Mouse (Mus musculus) CH12.LX (cell line): Measurements from ENCODE around the gene Gm5741. TPM values are rescaled to one million over a fixed set of nuclear protein-coding genes. Genes with fewer than 3 reads are reported as not detected.

Experiments
- DNase-seq: peaks from one replicate; pipeline ENCODE4 v3.0.0-alpha.2; 2013; ENCODE audit errors: extremely low read depth
- H3K27ac ChIP-seq: 2 replicates; pipeline ENCODE4 v1.5.1; 2012; ENCODE audit warnings: low read depth, mild to moderate bottlenecking, control low read depth, moderate library complexity; ENCODE audit not compliant: insufficient read depth
- H3K27me3 ChIP-seq: replicated peaks from 2 replicates; pipeline ENCODE3; 2012; ENCODE audit warnings: inconsistent platforms
- H3K36me3 ChIP-seq, 2 experiments: replicated peaks in 1 of 2; 2 replicates each; pipeline versions ENCODE3 to v1.6.1; 2012; ENCODE audit warnings: inconsistent platforms in 1 of 2, low read length in 1 of 2, mild to moderate bottlenecking in 1 of 2, mixed read lengths in 1 of 2, moderate library complexity in 1 of 2; ENCODE audit not compliant: control insufficient read depth in 1 of 2, insufficient read depth in 1 of 2
- H3K4me1 ChIP-seq, 2 experiments: 2 replicates each; pipeline ENCODE4 v1.6.1; 2012; ENCODE audit warnings: inconsistent platforms in 1 of 2, moderate library complexity in 1 of 2; ENCODE audit not compliant: insufficient read depth in 2 of 2, control insufficient read depth in 1 of 2
- H3K4me2 ChIP-seq: 2 replicates; pipeline ENCODE4 v1.6.1; 2012; ENCODE audit warnings: low read depth, mild to moderate bottlenecking, control low read depth; ENCODE audit not compliant: poor library complexity, insufficient read depth, severe bottlenecking
- H3K4me3 ChIP-seq, 3 experiments: fragments of 150-350 bp in 1 of 3; sonication (generic) in 1 of 3; replicated peaks in 1 of 3; 2 replicates each; pipeline versions ENCODE3 to v1.5.1; 2011 to 2012; ENCODE audit warnings: low read depth in 2 of 3, low read length in 2 of 3, mild to moderate bottlenecking in 2 of 3, moderate library complexity in 2 of 3, control low read depth in 1 of 3, improper control_type of control experiment in 1 of 3, inconsistent platforms in 1 of 3, mixed read lengths in 1 of 3; ENCODE audit not compliant: poor library complexity in 1 of 3
- H3K79me2 ChIP-seq: replicated peaks from 2 replicates; pipeline ENCODE4 v1.6.1; 2012; ENCODE audit warnings: mild to moderate bottlenecking, moderate library complexity; ENCODE audit not compliant: control insufficient read depth, poor library complexity, insufficient read depth, severe bottlenecking; ENCODE audit errors: extremely low read depth
- H3K9ac ChIP-seq: 2 replicates; pipeline ENCODE4 v1.6.1; 2012; ENCODE audit warnings: low read depth, mild to moderate bottlenecking, control low read depth, moderate library complexity; ENCODE audit not compliant: insufficient read depth
- H3K9me3 ChIP-seq: replicated peaks from 2 replicates; pipeline ENCODE3; 2012; ENCODE audit warnings: low read length, inconsistent platforms, mixed read lengths
- BHLHE40 ChIP-seq: IDR thresholded peaks from 2 replicates; pipeline ENCODE4 v1.6.1; 2011; ENCODE audit warnings: mild to moderate bottlenecking, low read depth, low read length, improper control_type of control experiment
- CHD1 ChIP-seq: IDR thresholded peaks from 2 replicates; pipeline ENCODE4 v1.6.1; 2012; ENCODE audit warnings: low read depth, low read length, improper control_type of control experiment, inconsistent platforms
- CHD2 ChIP-seq: IDR thresholded peaks from 2 replicates; pipeline ENCODE4 v1.6.1; 2011; ENCODE audit warnings: low read length, improper control_type of control experiment
- EP300 ChIP-seq: IDR thresholded peaks from 2 replicates; pipeline ENCODE4 v1.6.1; 2011; ENCODE audit warnings: low read length, improper control_type of control experiment
- ETS1 ChIP-seq: conservative IDR thresholded peaks from 2 replicates; pipeline ENCODE4 v1.6.1; 2012; ENCODE audit warnings: low read depth, mild to moderate bottlenecking, inconsistent platforms, low read length, improper control_type of control experiment, moderate library complexity
- MAX ChIP-seq: IDR thresholded peaks from 2 replicates; pipeline ENCODE4 v1.6.1; 2011; ENCODE audit warnings: low read length, improper control_type of control experiment
- MYC ChIP-seq: IDR thresholded peaks from 2 replicates; pipeline ENCODE4 v1.6.1; 2011; ENCODE audit warnings: low read depth, mild to moderate bottlenecking, improper control_type of control experiment, low read length
- POLR2A ChIP-seq: IDR thresholded peaks from 2 replicates; pipeline ENCODE4 v1.6.1; 2011; ENCODE audit warnings: low read depth, mild to moderate bottlenecking, improper control_type of control experiment, low read length
- POLR2AphosphoS2 ChIP-seq: IDR thresholded peaks from 2 replicates; pipeline ENCODE4 v1.6.1; 2011; ENCODE audit warnings: low read depth, low read length, improper control_type of control experiment
- RAD21 ChIP-seq: IDR thresholded peaks from 2 replicates; pipeline ENCODE4 v1.6.1; 2011; ENCODE audit warnings: low read depth, mild to moderate bottlenecking, low read length, improper control_type of control experiment, moderate library complexity
- dilution Hi-C: fragments of 300-500 bp; cut with MboI; formaldehyde crosslinking; loops from 2 replicates; pipeline ENCODE4 v1.14.3; 2020; ENCODE audit warnings: low sequenced_read_pairs; ENCODE audit not compliant: extremely low pct_unique_long_range_greater_than_20kb, extremely low pct_ligation_motif_present
- in situ Hi-C: fragments of 300-500 bp; cut with MboI; formaldehyde crosslinking; loops from 3 replicates; pipeline ENCODE4 v1.14.3; 2019; ENCODE audit warnings: low sequenced_read_pairs, low pct_ligation_motif_present, low pct_unique_long_range_greater_than_20kb, mixed read lengths
- polyA plus RNA-seq: library from polyadenylated mRNA; unstranded; fragments of >175 nt; gene quantifications from 2 replicates; pipeline ENCODE4 v1.2.1, GENCODE M21; 2012; ENCODE audit warnings: low read depth; ENCODE audit not compliant: insufficient read length
- total RNA-seq, 2 experiments: library from RNA; depleted of rRNA; stranded (reverse); fragments of 300-350 nt in 1 of 2; fragments of >200 nt in 1 of 2; gene quantifications; 2 replicates each; pipeline ENCODE4 v1.2.3; 2012 to 2014

The Gm5741 gene
- total and polyA plus RNA-seq, 3 experiments: 1.0 TPM; not detected in 2

- in situ Hi-C loops (no loop called here), dilution Hi-C loops (no loop called here)
- no peak overlapping the region for H3K4me2 ChIP-seq
- H3K4me3 ChIP-seq: no peak overlapping the region
- H3K9ac ChIP-seq: no peak overlapping the region
- H3K27me3 ChIP-seq: no peaks in the 10 kb centered on the region
- TF ChIP-seq CHD2: no peak
- H3K4me1 ChIP-seq: peaks cover 4 to 14% of the 10 kb centered on the region in 2 experiments
- H3K9me3 ChIP-seq: no peaks in the 10 kb centered on the region
- no peak for DNase-seq
- no peak overlapping the region for H3K27ac ChIP-seq
- peaks cover 74 to 89% of the 10 kb centered on the region in 2 experiments for H3K36me3 ChIP-seq
- no peaks in the 10 kb centered on the region for H3K79me2 ChIP-seq
Measured at GRCm38 (mm10) chr8:85095566-85095965, 27.8 kb upstream of the Gm5741 start.

GRCm38 (mm10) chr8:85095051-85095450, 27.3 kb upstream of the Gm5741 start:
- Histone ChIP-seq H3K27ac (no peak overlapping the region), H3K79me2 (no peaks in the 10 kb centered on the region), H3K4me2 (no peak overlapping the region), H3K9ac (no peak overlapping the region), H3K9me3 (no peaks in the 10 kb centered on the region), H3K36me3 (peaks cover 74 to 89% of the 10 kb centered on the region in 2 experiments), H3K4me3 (no peak overlapping the region), H3K27me3 (no peaks in the 10 kb centered on the region), H3K4me1 (peaks cover 0 to 9% of the 10 kb centered on the region in 2 experiments; a peak in 3 of 4 replicates)
- in situ Hi-C loops (no loop called here), dilution Hi-C loops (no loop called here)
- TF ChIP-seq POLR2A (no peak), ETS1 (no peak), EP300 (no peak), CHD2 (no peak), CHD1 (no peak), POLR2AphosphoS2 (no peak), MYC (no peak), MAX (no peak)
- no peak for DNase-seq

GRCm38 (mm10) chr8:85091526-85092090, 23.8 kb upstream of the Gm5741 start:
- H3K27ac ChIP-seq: no peak overlapping the region
- in situ Hi-C loops (no loop called here), dilution Hi-C loops (no loop called here)
- TF ChIP-seq RAD21 (no peak), BHLHE40 (no peak)
- H3K4me1 ChIP-seq: no peaks in the 10 kb centered on the region
- H3K4me3 ChIP-seq: no peak overlapping the region
- DNase-seq: no peak
- H3K79me2 ChIP-seq: no peaks in the 10 kb centered on the region
- H3K36me3 ChIP-seq: peaks cover 75 to 89% of the 10 kb centered on the region in 2 experiments
- no peak overlapping the region for H3K9ac ChIP-seq
- no peaks in the 10 kb centered on the region for H3K27me3 ChIP-seq
- H3K9me3 ChIP-seq: no peaks in the 10 kb centered on the region
- no peak overlapping the region for H3K4me2 ChIP-seq
